Mouse (Mus musculus) testis, adult 2 months (tissue): ENCODE measurements around the gene Ltbp1. TPM values are rescaled to one million over a fixed set of nuclear protein-coding genes. Genes with fewer than 3 reads are reported as not detected.

Experiments used
- H3K27ac ChIP-seq: fragments of 200-500 bp; 2 replicates; pipeline ENCODE4 v1.5.1; 2012; ENCODE audit warnings: low read depth, low read length; ENCODE audit not compliant: control insufficient read depth, insufficient read depth
- H3K27me3 ChIP-seq: fragments of 200-500 bp; 2 replicates; pipeline ENCODE4 v1.6.1; 2012; ENCODE audit warnings: mild to moderate bottlenecking, low read length, moderate library complexity; ENCODE audit not compliant: control insufficient read depth, insufficient read depth
- H3K36me3 ChIP-seq: fragments of 200-500 bp; 2 replicates; pipeline ENCODE4 v1.6.1; 2012; ENCODE audit warnings: mild to moderate bottlenecking, low read length; ENCODE audit not compliant: control insufficient read depth, insufficient read depth
- H3K4me1 ChIP-seq: fragments of 200-500 bp; 2 replicates; pipeline ENCODE4 v1.6.1; 2012; ENCODE audit warnings: low read length; ENCODE audit not compliant: control insufficient read depth, insufficient read depth
- H3K4me3 ChIP-seq: fragments of 200-500 bp; 2 replicates; pipeline ENCODE4 v1.5.1; 2012; ENCODE audit warnings: low read depth, mild to moderate bottlenecking, low read length, moderate library complexity, mixed read lengths; ENCODE audit not compliant: control insufficient read depth
- CTCF ChIP-seq: fragments of 200-500 bp; IDR thresholded peaks from 2 replicates; pipeline ENCODE4 v1.5.1; 2012; ENCODE audit warnings: low read depth, mild to moderate bottlenecking, inconsistent platforms, low read length, moderate library complexity; ENCODE audit not compliant: control insufficient read depth, insufficient read depth, insufficient replicate concordance
- POLR2A ChIP-seq: fragments of 200-500 bp; IDR thresholded peaks from 2 replicates; pipeline ENCODE4 v1.6.1; 2012; ENCODE audit warnings: low read depth, mild to moderate bottlenecking, inconsistent platforms, low read length, moderate library complexity; ENCODE audit not compliant: control insufficient read depth
- polyA plus RNA-seq: library from polyadenylated mRNA; depleted of rRNA; stranded (reverse); fragments of >200 nt; gene quantifications from 2 replicates; pipeline ENCODE4 v1.2.3, GENCODE M21; 2012

Ltbp1 gene
- polyA plus RNA-seq, 1 experiment = 2.9 TPM

GRCm38 (mm10) chr17:75258427-75258826, 253.1 kb downstream of the Ltbp1 start:
- H3K36me3 ChIP-seq = no peaks in the 10 kb centered on the region
- H3K4me1 ChIP-seq = no peaks in the 10 kb centered on the region
- no peak for TF ChIP-seq CTCF
- TF ChIP-seq POLR2A = no peak
- H3K4me3 ChIP-seq = no peak overlapping the region
- H3K27ac ChIP-seq = no peak overlapping the region
- no peaks in the 10 kb centered on the region for H3K27me3 ChIP-seq

- no peak overlapping the region for H3K4me3 ChIP-seq
- no peaks in the 10 kb centered on the region for H3K36me3 ChIP-seq
- H3K27ac ChIP-seq = no peak overlapping the region
- no peaks in the 10 kb centered on the region for H3K4me1 ChIP-seq
- TF ChIP-seq CTCF (no peak), POLR2A (no peak)
- H3K27me3 ChIP-seq = no peaks in the 10 kb centered on the region
Measured at GRCm38 (mm10) chr17:75263336-75263990, 258.1 kb downstream of the Ltbp1 start.

- H3K27ac ChIP-seq = no peak overlapping the region
- no peaks in the 10 kb centered on the region for H3K36me3 ChIP-seq
- TF ChIP-seq CTCF (no peak), POLR2A (no peak)
Measured at GRCm38 (mm10) chr17:75268506-75268905, 263.1 kb downstream of the Ltbp1 start.

GRCm38 (mm10) chr17:75272446-75272845, 267.1 kb downstream of the Ltbp1 start:
- Histone ChIP-seq H3K4me1 (no peaks in the 10 kb centered on the region), H3K36me3 (no peaks in the 10 kb centered on the region), H3K4me3 (no peak overlapping the region), H3K27ac (no peak overlapping the region), H3K27me3 (no peaks in the 10 kb centered on the region)
- TF ChIP-seq POLR2A (no peak), CTCF (no peak)

More at GRCm38 (mm10) chr17:75268506-75268905, 263.1 kb downstream of the Ltbp1 start:
- H3K4me3 ChIP-seq = no peak overlapping the region
- no peaks in the 10 kb centered on the region for H3K27me3 ChIP-seq
- no peaks in the 10 kb centered on the region for H3K4me1 ChIP-seq

GRCm38 (mm10) chr17:75273272-75273671, 267.9 kb downstream of the Ltbp1 start:
- no peaks in the 10 kb centered on the region for H3K27me3 ChIP-seq
- H3K36me3 ChIP-seq = no peaks in the 10 kb centered on the region
- no peaks in the 10 kb centered on the region for H3K4me1 ChIP-seq
- no peak for TF ChIP-seq POLR2A
- TF ChIP-seq CTCF = no peak
- no peak overlapping the region for H3K4me3 ChIP-seq
- no peak overlapping the region for H3K27ac ChIP-seq

GRCm38 (mm10) chr17:75275302-75275701, 269.9 kb downstream of the Ltbp1 start:
- TF ChIP-seq POLR2A = no peak
- TF ChIP-seq CTCF = no peak
- H3K36me3 ChIP-seq = no peaks in the 10 kb centered on the region
- no peak overlapping the region for H3K27ac ChIP-seq
- H3K27me3 ChIP-seq = no peaks in the 10 kb centered on the region
- H3K4me3 ChIP-seq = no peak overlapping the region
- H3K4me1 ChIP-seq = no peaks in the 10 kb centered on the region

GRCm38 (mm10) chr17:75278106-75278505, 272.7 kb downstream of the Ltbp1 start:
- H3K4me3 ChIP-seq = no peak overlapping the region
- TF ChIP-seq CTCF = no peak
- no peak for TF ChIP-seq POLR2A
- no peaks in the 10 kb centered on the region for H3K36me3 ChIP-seq
- no peak overlapping the region for H3K27ac ChIP-seq
- H3K4me1 ChIP-seq = no peaks in the 10 kb centered on the region
- no peaks in the 10 kb centered on the region for H3K27me3 ChIP-seq
